Mouse (Mus musculus) liver (tissue): ENCODE measurements around the gene Olfr617.
"Not testable (repeated sequence)": the region's sequence is repeated elsewhere in the genome, so short reads cannot be mapped to it uniquely, and the experiment has no call there.

Experiments used
- DNase-seq: peaks from one replicate; pipeline ENCODE4 v3.0.0-alpha.2; 2020; ENCODE audit warnings: mixed read lengths

The Olfr617 gene

GRCm38 (mm10) chr7:103572761-103573160 is at the start of gene Olfr617:
Olfr617 (plus strand) TSS chr7:103573061.
- DNase-seq, result no peak

DNA sequence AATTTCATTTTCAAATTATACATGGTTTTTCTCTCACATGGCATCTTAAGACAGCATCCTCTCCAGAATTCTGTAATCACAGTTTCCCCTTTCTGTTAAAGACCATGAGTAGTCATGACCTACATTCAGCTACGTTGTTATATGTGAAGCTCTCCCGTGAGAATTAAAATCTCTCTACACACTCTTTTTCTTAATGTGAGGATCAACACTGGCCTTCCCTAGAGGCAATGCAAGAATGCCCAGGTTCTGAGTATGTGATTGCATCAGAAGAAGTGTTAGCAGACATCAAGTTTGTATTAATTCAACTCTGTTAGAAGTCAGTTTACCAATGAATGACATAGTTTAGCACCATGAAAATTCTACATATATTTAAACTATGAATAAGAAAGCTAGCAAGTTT is 30.2 kb upstream of the Olfr617 start, which contains the start of gene Olfr612:
Gene Olfr612, minus strand, starts transcription at position 101 of the 400 bp plus-strand sequence.
- DNase-seq, result not testable (repeated sequence)

GRCm38 (mm10) chr7:103547774-103548173 is 25.1 kb upstream of the Olfr617 start, which contains the start of gene Olfr613:
Olfr613 (plus strand) TSS chr7:103548074.
- DNase-seq, result no peak

DNA sequence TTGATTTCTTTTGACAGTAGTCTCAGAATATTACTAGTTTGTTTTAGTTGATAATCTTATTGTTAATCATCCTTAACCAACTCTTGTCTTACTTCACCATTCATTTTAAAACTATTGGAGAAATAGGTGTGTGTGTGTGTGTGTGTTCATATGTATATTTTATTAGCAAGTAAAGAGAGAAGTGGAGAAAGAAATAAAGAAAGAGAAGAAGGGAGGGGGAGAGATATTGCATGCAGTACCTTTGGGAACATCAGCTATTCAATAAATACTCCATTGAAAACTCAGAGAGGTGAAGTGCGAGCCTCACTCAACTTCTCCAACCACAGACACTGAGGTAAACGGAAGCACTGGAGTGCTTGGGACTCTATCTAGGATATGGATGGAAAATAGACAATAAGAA is 17.1 kb upstream of the Olfr617 start, which contains the start of gene Olfr615:
Gene Olfr615, plus strand, starts transcription at position 301 of the 400 bp plus-strand sequence.
- DNase-seq, result no peak

- no peak for DNase-seq
Observed at GRCm38 (mm10) chr7:103569043-103569442, 3.8 kb upstream of the Olfr617 start, which contains the start of gene Olfr616. Olfr616 (minus strand) TSS chr7:103569143.

GRCm38 (mm10) chr7:103589803-103590202 is 16.9 kb downstream of the Olfr617 start, which contains the start of gene Olfr618:
Olfr618 (plus strand) TSS chr7:103590103.
- no peak for DNase-seq

DNA sequence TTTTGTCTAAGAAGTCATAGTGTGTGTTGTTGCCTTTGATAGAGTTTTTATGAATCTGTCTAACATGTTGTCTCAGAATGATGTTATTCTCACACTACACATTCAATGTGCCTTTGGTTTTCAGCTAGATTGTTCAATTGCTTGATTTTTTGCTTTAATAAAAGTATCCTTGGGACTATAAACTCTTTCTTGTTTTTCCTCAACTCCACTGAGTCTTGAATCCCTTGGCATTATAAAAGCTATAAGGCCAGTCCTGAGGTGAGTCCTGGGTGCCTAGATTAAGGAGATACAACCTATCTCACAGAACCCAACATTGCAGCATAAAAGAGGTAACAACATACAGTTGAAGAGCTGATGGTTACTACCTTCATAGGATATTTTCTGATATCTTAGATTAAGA is 27.4 kb downstream of the Olfr617 start, which contains the start of gene Olfr619:
Gene Olfr619, plus strand, starts transcription at position 301 of the 400 bp plus-strand sequence.
- DNase-seq, result no peak

DNA sequence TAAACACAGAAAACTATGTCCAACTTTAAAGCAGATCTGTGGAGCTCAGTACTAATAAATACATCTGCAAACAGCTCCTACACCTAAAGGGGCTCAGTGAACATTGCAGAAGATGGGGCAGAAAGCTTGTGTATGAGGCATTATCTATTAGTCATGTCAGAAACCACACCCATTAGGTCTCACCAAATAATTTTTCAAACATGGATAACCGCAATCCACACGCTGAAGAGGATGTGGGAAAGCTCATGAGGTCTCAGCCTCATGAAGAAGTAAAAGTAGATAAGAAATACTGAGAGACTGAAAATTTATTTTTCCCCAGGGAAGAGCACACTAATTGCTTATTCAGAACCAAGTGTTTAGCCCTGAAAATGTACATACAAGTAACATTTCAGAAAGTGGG is 34.6 kb downstream of the Olfr617 start:
- DNase-seq, result no peak

GRCm38 (mm10) chr7:103612434-103612833 is 39.6 kb downstream of the Olfr617 start, which contains the start of gene Olfr620:
Olfr620 (minus strand) TSS chr7:103612534.
- DNase-seq, result no peak
